Mouse (Mus musculus) ES-Bruce4 (cell line): ENCODE measurements around the gene Lsmem1. TPM values are rescaled to one million over a fixed set of nuclear protein-coding genes. Genes with fewer than 3 reads are reported as not detected.

ENCODE experiments used
- H3K27ac ChIP-seq: 2 replicates; pipeline ENCODE4 v1.5.1; 2012; ENCODE audit warnings: low read length, inconsistent platforms; ENCODE audit not compliant: insufficient read depth
- H3K27me3 ChIP-seq: 2 replicates; pipeline ENCODE4 v1.6.1; 2012; ENCODE audit warnings: mild to moderate bottlenecking, low read length, inconsistent platforms; ENCODE audit not compliant: control insufficient read depth, poor library complexity, insufficient read depth, severe bottlenecking
- H3K36me3 ChIP-seq: 2 replicates; pipeline ENCODE4 v1.6.1; 2012; ENCODE audit warnings: inconsistent platforms, mild to moderate bottlenecking, low read length, moderate library complexity; ENCODE audit not compliant: control insufficient read depth, poor library complexity, insufficient read depth, severe bottlenecking
- H3K4me1 ChIP-seq: one replicate; pipeline ENCODE4 v1.8.1; 2011; ENCODE audit warnings: low read length; ENCODE audit not compliant: control insufficient read depth, insufficient read depth
- H3K4me3 ChIP-seq: 2 replicates; pipeline ENCODE4 v1.5.1; 2011; ENCODE audit warnings: low read depth, mild to moderate bottlenecking, low read length
- H3K9ac ChIP-seq: 2 replicates; pipeline ENCODE4 v1.6.1; 2012; ENCODE audit warnings: low read depth, mild to moderate bottlenecking, inconsistent platforms; ENCODE audit not compliant: poor library complexity, severe bottlenecking
- H3K9me3 ChIP-seq: replicated peaks from 2 replicates; pipeline ENCODE4 v1.6.1; 2012; ENCODE audit warnings: mild to moderate bottlenecking, low read length, inconsistent platforms; ENCODE audit not compliant: control insufficient read depth, poor library complexity, insufficient read depth, severe bottlenecking
- CTCF ChIP-seq: IDR thresholded peaks from one replicate; pipeline ENCODE4 v1.8.1; 2011; ENCODE audit warnings: low read depth, low read length
- EP300 ChIP-seq: IDR thresholded peaks from 2 replicates; pipeline ENCODE4 v1.6.1; 2011; ENCODE audit warnings: low read depth, low read length; ENCODE audit not compliant: insufficient read depth
- POLR2A ChIP-seq: IDR thresholded peaks from one replicate; pipeline ENCODE4 v1.8.1; 2011; ENCODE audit warnings: low read length; ENCODE audit not compliant: insufficient read depth
- polyA plus RNA-seq: library from polyadenylated mRNA; stranded (reverse); fragments of >200 nt; gene quantifications from 2 replicates; pipeline ENCODE4 v1.2.4, GENCODE M21; 2011; ENCODE audit warnings: low read depth; ENCODE audit not compliant: missing spikeins, insufficient read depth, insufficient read length

Gene Lsmem1
- polyA plus RNA-seq, 1 experiment, result 1.0 TPM

GRCm38 (mm10) chr12:40139484-40140245 lies 59.6 kb downstream of the Lsmem1 start:
- no peak for TF ChIP-seq CTCF
- TF ChIP-seq EP300, result no peak
- no peak for TF ChIP-seq POLR2A

GRCm38 (mm10) chr12:40134529-40134928 lies 64.8 kb downstream of the Lsmem1 start:
- Histone ChIP-seq H3K4me1 (no peaks in the 10 kb centered on the region), H3K27me3 (no peaks in the 10 kb centered on the region), H3K9me3 (no peaks in the 10 kb centered on the region), H3K4me3 (peak overlapping the region; percentile 41), H3K36me3 (no peaks in the 10 kb centered on the region), H3K9ac (no peak overlapping the region), H3K27ac (no peak overlapping the region)
- TF ChIP-seq EP300 (no peak), CTCF (no peak), POLR2A (no peak)

More at GRCm38 (mm10) chr12:40139484-40140245, 59.6 kb downstream of the Lsmem1 start:
- Histone ChIP-seq H3K36me3 (no peaks in the 10 kb centered on the region), H3K4me3 (no peak overlapping the region), H3K4me1 (no peaks in the 10 kb centered on the region), H3K9me3 (no peaks in the 10 kb centered on the region), H3K27ac (no peak overlapping the region), H3K9ac (no peak overlapping the region), H3K27me3 (no peaks in the 10 kb centered on the region)

- Histone ChIP-seq H3K9ac (no peak within 1 kb of the TSS), H3K9me3 (no peaks in the 10 kb centered on the region)
These were observed 65.6 kb downstream of the Lsmem1 start, which contains the start of gene Scin for GRCm38 (mm10) chr12:40133573-40134271. Gene Scin (minus strand): TSS chr12:40134228.

GRCm38 (mm10) chr12:40133194-40133572 lies 66.1 kb downstream of the Lsmem1 start:
- TF ChIP-seq CTCF, result no peak
- no peak for TF ChIP-seq POLR2A
- no peak for TF ChIP-seq EP300
- H3K9me3 ChIP-seq, result no peaks in the 10 kb centered on the region
- no peaks in the 10 kb centered on the region for H3K27me3 ChIP-seq
- no peak overlapping the region for H3K9ac ChIP-seq
- H3K27ac ChIP-seq, result no peak overlapping the region
- H3K4me1 ChIP-seq, result no peaks in the 10 kb centered on the region
- no peak overlapping the region for H3K4me3 ChIP-seq
- H3K36me3 ChIP-seq, result no peaks in the 10 kb centered on the region

More at GRCm38 (mm10) chr12:40133573-40134271, 65.6 kb downstream of the Lsmem1 start, which contains the start of gene Scin:
- Histone ChIP-seq H3K27me3 (no peaks in the 10 kb centered on the region), H3K4me1 (no peaks in the 10 kb centered on the region), H3K4me3 (peak within 1 kb of the TSS; percentile 66), H3K27ac (no peak within 1 kb of the TSS), H3K36me3 (no peaks in the 10 kb centered on the region)
- TF ChIP-seq POLR2A (no peak), EP300 (no peak), CTCF (no peak)

Other genes with a start within 250 kb of the Lsmem1 start
- gene Arl4a, start 161.5 kb downstream of the Lsmem1 start, polyA plus RNA-seq, result 23.7 and 26.5 TPM in 2 replicates
- gene Scin, start 65.3 kb downstream of the Lsmem1 start, polyA plus RNA-seq, result 0.23 and 0.60 TPM in 2 replicates
- 107 and 108 TPM in 2 replicates for gene Ifrd1, start 49.0 kb upstream of the Lsmem1 start, polyA plus RNA-seq
- gene Zfp277, start 246.4 kb upstream of the Lsmem1 start, polyA plus RNA-seq, result 42.7 and 45.6 TPM in 2 replicates
- 12.7 and 13.5 TPM in 2 replicates for gene Dock4, start 246.5 kb upstream of the Lsmem1 start, polyA plus RNA-seq